Mouse (Mus musculus) heart, postnatal 10 days (tissue): ENCODE data around the gene Rap1a. TPM values are rescaled to one million over a fixed set of nuclear protein-coding genes. Genes with fewer than 3 reads are reported as not detected.
"Not testable (repeated sequence)": the region's sequence is repeated elsewhere in the genome, so short reads cannot be mapped to it uniquely, and the experiment has no call there.

Experiments
- DNase-seq, 2 experiments: peaks; one replicate each; pipeline ENCODE4 v3.0.0; 2021
- intact Hi-C: fragments of 180-260 bp; cut with DNase I; formaldehyde crosslinking; loops from one replicate; pipeline ENCODE4 v1.15.1; 2025
- total RNA-seq, 2 experiments: library from RNA; stranded (reverse); gene quantifications; 2 replicates each; pipeline ENCODE4 v1.2.3; 2021

Rap1a gene
- total RNA-seq, 2 experiments from 2014 or later = 127 to 130 TPM

DNA sequence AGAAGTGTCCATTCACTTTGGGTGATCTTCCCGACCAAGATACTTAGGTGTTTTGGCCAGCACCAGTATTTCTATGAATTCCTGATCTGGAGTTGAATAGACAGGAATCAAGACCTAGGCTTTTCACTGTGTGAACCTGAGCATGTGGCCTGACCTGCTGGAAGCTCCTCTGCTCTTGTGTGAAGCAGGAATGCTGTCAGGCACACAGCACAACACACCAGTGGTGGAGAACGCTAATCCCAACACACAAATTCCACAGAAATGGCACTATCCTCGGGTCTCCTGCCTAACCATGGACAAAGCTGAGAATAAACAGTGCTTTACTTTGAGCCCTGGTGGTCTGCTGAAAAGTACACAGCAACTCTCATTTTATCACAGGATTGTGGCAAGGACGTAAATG is 80.6 kb downstream of the Rap1a start:
- DNase-seq = no peak
- intact Hi-C loops = no loop called here

DNA sequence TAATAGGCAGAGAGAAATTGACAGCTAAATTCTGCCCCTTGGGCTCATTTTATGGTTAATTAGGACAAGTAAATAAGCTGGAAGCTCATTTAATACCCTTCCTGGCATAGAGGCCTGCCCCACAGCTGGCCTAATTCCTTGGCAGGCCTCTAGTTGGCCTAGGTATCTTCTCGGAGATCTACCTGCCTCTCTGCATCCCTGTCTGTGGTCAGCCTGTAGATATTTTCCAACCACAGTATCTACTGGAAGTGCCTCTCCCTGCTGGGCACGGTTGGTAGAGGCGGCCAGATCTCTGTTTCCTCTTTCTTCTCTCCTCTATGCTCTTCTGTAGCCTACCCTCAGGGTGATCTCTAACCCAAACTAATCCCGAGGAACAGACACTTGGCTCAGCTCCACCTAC is 81.2 kb downstream of the Rap1a start:
- DNase-seq = no peak
- intact Hi-C loops = no loop called here

DNA sequence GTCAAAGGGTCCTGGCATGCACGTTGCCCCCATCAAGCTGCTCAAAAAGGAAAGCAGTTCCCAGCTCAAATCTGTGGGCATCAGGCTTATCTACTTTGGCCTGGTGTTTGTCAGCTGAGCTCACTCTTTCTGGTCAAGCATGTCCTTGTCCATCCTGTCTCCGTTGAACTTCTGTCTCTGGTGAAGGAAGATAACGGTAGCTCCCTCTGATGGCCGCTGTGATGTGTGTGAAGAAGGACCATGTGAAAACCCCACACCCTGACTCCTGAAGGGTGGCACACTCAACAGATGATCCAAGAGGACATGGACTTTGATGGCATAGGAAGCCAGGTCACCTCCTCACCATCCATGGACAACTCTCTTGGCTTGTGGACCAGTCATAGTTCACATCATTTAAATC is 82.4 kb downstream of the Rap1a start:
- no peak for DNase-seq
- intact Hi-C loops = no loop called here

DNA sequence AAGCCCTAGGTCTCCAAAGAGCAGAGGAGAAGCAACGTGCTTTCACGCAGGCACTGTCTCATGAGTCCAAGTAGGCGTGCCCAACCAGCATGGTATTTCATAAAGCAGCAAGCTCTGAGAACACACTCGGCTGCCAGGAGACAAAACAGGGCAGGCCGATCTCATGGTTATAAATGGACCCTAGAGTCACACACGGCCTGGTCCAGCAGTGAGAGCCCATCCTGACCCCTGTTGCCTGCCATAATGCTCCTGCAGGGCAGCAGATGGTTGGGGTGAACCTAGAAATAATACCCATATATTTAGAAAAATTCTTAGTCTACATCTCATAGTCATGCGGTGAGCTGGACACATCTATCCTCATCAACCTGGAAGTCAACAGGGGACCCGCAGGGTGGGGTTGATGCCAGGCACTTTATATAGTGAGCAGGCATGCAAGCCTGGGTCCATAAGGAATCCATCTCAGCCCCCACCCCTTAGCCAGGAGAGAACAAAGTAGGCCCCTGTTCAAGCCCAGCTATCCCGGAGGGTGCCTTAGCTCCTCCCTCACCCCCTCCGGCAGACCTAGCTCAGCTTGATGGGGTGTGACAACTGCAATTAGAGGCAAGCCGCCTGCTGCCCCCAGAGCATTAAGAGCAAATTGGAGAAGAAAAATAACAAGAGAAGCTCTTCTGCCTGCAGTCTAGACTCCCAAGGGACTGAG is 83.1 kb downstream of the Rap1a start:
- peak; percentile 59 to 71 for DNase-seq
- intact Hi-C loops = no loop called here

DNA sequence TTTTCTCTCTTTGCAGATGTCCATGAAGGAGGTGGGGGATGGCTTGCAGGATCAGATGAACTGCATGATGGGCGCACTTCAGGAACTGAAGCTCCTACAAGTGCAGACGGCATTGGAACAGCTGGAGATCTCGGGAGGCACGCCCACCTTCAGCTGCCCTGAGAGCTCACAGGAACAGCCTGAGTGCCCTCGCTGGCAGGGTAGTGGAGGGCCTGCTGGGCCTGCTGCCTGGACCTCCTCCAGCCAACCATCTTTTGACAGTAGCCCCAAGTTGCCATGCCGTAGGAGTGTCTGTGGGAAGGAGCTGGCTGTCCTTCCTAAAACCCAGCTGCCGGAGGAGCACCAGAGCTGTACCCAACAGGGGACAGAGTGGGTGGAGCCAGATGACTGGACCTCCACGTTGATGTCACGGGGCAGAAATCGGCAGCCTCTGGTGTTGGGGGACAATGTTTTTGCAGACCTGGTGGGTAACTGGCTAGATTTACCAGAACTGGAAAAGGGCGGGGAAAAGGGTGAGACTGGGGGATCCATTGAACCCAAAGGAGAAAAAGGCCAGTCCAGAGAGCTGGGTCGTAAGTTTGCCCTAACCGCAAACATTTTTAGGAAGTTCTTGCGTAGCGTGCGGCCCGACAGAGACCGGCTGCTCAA is 84.7 kb downstream of the Rap1a start:
- DNase-seq = no peak
- intact Hi-C loops = no loop called here

DNA sequence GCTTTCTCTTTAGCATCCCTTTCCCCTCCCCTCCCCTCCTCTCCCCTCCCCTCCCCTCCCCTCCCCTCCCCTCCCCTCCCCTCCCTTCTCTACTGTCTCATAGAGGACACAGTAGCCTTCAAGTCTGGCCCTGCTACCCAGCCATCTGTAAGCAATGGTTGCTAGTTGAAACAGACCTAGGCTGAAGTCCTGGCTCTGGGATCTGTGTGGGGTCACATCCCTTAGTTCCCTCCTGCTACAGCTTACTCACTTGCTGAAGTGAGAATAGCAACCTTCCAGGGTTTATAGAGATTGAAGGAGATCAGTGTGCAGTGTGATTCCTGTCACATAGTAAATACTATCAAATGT is 86.3 kb downstream of the Rap1a start:
- intact Hi-C loops = no loop called here
- no peak for DNase-seq

DNA sequence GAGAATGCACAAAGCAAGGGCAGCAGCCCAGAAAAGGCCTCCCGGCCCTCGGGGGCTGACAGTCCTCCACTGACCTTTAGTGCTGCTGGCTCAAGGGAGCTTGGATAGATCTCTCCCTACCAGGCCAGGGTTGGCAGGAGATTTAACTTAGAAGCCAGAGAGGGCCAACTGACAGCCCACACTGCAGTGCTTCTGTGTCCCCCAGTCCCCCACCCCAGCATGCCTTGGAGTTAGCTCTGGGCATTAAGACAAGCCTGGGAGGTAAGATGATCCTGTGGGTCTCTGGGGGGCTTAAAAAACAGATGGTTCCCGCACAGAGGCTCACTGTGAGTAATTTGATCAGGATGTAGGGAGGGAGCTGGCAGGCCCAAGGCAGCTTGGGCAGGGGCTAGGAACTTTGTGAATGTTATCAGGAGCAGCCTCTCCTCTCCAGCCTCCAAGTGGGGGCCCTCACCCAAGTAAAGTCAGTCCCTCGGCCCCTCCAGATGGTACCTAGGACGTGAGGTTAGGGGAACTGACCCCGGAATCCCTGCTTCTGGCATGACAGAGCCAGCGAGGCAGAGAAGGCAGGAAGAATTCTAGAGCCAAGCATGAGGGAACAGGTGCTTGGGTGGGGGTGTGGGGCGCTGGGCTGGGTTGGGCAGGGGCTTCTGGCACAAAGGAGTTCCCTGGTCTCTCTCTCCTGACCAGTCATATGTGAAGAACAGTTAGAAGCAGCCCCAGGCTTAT is 86.9 kb downstream of the Rap1a start:
- intact Hi-C loops = no loop called here
- peak; percentile 66 to 71 for DNase-seq

DNA sequence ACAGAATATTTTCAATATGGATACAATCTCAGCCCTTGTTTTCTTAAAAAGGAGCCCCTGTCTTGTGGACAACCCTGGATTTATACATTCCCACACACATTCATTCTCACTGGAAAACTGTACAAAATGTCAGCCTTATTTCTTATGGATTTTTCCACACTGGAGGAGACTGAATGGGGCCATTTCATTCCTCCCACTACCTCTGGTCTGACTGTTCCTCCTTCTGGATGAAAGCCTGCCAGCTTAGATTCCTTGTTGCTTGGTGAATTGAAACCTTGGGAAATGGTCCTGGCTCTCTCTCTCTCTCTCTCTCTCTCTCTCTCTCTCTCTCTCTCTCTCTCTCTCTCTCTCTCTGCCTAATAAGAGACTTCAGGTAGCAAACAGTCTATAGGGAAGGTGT is 88.3 kb downstream of the Rap1a start:
- DNase-seq = no peak
- intact Hi-C loops = no loop called here

DNA sequence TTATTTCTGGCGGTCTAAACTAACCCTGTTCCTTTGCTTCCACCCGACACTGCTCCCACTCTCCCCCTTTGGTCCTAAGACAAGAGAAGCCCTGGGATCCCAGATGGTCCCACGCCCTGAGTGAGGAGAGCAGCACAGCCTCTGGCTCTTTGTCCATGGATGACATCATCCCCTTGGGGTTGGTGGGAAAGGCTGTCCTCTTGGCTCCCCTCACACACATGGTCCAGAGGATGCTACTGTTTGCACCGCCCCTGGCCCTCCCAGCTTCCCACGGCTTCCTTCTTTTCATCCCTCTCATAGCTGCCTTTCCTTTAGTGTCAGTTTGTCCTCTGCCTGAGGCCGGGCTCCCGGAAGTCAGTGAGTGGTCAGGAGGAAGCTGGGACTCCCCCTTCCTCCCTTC is 89.4 kb downstream of the Rap1a start:
- peak; percentile 86 for DNase-seq
- intact Hi-C loops = no loop called here

DNA sequence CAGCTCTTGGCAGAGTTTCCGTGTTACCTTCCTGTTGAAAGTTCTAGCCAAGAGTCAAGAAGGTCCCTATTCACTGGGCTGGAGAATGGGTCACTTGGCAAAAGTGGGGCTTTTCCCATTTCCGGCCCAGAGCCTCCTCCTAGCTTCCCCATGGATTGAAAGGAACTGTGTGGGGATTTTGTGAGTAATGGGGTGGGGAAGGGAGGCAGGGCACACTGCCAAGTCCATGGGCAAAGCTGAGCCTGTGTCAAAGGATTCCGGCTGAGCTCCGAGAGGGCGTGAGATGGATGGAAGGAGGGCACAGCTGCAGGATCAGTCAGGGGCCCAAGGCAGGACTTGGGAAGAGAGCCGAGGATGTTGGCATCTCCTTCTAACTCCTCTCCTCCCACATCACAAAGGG is 90.9 kb downstream of the Rap1a start:
- intact Hi-C loops = no loop called here
- no peak for DNase-seq

DNA sequence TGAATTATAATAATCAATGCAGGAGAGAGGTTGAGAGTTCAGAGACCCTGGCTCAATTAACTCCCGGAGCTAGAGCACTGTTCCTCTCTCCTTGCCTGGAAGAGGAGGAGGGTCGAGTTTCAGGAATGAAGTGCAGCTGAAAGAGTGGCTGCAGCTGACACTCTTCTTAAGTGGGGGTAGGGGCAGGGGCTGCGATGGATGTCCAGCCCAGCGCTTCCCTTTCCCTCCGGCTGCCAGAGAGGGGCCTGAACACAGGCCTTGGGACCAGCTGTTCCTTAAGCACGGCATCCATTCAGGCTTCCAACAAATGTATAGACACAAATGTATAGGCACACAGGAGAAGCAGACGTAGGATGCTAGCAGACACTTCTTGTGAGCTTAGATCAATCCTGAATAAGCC is 93.5 kb downstream of the Rap1a start:
- intact Hi-C loops = no loop called here
- peak in 1 of 2 experiments; percentile 0 for DNase-seq

DNA sequence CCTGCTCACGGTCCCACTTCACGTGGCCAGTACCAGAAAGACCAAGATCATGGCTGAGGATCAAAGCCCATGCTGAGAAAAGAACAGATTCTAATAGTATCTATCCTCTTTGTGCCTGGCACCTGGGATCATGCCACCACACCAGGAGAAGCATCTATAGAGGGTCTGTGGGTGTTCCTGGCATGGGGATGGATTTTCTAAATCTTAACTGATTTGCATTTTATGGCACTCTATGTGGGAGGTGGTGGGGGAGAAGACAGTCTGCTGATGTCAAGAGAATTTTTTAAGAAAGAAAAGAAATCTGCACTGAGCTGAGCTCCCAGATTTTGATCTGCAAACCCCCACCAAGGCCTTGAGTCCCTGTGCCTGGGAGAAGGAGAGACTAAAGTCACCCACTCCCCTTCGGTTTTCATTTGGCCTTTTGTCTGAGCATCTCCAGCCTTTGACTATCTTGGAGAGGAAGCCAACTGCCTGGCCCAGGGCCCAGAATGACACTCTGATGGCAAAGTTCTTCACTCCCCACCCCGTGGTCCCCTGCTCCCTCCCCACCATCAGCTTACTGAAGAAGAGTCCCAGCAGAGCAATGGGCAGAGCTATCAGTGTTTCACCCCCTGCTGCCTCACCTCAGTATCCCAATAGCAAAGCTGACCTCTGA is 94.6 kb downstream of the Rap1a start:
- intact Hi-C loops = no loop called here
- DNase-seq = peak in 1 of 2 experiments; percentile 50

DNA sequence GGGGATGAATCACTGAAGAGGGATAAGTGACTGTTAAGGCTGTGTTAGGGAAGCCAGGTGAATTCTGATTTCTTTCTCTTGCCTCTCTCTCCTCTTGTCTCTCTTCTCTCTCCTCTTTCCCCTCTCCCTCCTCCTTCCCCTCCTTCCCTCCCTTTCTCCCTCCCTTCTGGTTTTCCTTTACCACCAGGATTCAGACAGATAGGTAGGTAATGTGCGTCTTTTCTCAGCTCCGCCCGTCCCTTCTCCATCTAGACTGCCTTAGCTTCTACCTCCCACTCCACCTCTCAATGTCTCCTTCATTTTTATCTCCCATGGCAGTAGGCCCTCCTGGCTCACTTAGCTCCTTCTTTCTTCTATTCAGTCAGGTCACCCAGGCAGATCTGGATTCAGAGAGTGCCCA is 95.6 kb downstream of the Rap1a start:
- intact Hi-C loops = no loop called here
- no peak for DNase-seq

DNA sequence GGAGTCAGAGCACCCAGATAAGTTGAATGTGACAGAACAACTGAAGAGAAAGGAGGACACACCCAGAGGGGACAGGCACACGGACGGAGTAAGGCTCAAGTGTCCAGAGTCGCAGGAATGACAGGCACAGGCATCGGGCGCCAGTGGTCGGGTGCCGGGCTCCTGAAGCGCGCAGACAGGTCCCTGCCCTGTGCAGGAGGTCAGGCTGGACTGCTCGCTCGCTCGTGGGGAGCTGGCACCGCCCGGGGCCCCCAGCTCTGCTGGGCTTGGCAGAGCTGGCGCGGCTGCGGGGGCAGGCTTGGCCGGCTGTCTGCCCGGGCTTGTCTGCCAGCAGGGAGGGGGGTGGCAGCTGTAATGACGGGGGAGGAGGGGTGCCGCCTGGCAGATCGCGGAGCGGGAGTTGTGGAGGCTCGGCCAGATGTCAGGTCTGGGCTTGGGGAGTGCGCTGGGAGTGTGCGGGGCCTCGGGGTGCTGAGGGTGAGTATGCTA is 96.0 kb downstream of the Rap1a start:
- DNase-seq = peak; percentile 78 to 86
- intact Hi-C loops = no loop called here

DNA sequence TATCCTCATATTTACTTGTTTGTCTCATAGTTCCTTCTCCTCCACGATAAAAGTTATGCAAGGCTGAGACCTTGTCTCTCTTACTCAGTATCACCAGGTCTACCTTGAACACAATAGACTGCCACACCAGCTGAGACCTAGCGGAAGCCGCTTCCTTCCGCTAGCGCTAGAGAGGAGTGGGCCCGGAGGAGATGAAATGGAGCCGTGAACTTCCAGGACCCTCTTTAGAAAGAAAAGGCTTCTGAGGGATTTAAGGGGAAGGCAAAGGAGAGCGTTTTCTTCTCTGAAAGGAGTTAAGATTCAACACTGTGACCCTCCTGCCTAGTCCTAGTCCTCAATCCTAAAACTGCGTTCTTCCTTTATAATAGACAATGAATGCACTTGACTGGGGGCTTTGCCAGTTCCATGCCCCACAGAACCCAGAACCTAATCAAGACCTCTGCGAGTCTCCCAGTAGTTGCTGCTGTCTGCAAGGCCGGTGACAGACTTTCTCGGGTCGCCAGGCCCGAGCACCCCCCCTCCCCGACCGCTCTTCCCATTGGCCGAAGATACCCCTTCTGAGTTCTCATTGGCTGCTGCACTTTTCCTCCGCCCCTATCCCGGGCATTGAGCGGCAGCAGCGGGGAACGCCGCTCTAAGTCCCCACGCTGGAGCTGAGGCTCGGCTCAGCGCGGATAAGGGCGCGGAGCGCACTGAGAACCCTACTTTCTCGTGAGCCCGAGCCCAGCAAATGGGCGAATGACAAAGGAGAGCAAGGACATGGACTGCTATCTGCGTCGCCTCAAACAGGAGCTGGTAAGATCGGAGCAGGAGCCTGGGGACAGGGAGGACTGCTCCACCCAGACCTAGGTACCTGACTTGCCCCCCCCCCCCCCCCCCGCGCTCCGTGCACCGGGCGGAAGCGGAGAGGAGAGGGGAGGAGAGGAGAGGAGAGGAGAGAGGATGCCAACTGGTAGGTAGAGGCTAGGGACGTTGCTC is 96.8 kb downstream of the Rap1a start, which contains the start of gene Inka2:
Inka2 (plus strand) TSS at position 569 of the 978 bp plus-strand sequence.
- DNase-seq = peak; percentile 90 to 93
- intact Hi-C loops = no loop called here

DNA sequence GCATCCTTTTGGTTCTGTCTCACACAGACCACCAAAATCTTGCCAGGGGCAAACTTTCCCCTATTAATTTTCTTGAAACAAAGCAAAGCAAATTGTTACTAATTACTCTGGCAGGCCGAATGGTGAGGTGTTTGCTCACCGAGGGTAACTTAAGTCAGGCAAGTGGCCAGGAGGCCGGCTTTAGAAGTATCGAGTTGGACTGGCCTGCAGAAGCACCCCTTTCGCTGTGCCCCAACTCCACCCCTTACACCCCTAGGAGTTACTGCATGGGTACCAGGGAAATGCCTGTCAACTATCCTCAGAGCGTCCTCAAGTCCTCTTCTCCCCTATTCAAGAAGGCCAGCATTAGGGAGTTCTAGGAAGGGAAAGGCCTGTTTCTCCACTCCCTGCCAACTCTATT is 97.6 kb downstream of the Rap1a start:
- DNase-seq = no peak
- intact Hi-C loops = no loop called here

DNA sequence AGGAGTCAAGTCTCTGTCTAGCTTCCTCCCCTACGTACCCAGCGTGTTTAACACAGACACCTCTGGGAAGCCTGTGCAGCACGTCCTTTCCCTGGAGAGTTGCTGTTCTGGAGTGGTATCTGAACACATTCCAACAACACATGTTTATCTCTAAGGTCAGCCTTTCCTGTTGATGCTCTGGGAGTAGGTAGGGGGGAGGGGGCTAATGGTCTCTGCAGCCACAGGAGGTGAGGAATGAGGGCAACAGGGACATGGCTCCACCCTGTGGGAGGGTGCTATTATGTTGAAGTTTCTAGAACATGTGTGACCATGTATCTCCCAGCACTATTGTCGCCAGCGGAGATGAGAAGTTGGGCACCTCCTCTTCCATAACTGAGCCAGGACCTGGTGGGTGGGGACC is 99.7 kb downstream of the Rap1a start:
- intact Hi-C loops = no loop called here

DNA sequence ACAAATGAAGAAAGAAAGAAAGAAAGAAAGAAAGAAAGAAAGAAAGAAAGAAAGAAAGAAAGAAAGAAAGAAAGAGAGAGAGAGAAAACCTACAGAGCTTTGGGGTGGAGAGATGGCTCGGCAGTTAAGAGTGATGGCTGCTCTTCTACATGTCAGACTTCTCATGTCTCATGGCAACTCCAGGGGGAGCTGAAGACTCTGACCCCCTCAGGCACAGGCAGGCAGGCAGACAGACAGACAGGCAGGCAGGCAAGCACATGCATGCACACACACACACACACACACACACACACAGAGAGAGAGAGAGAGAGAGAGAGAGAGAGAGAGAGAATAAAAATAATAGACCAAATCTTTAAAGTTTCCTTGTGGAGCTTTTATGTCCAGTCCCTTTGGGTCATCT is 100.3 kb downstream of the Rap1a start:
- DNase-seq, intact Hi-C loops: not testable (repeated sequence)

More for the DNA sequence above, 99.7 kb downstream of the Rap1a start:
- peak; percentile 58 to 59 for DNase-seq

DNA sequence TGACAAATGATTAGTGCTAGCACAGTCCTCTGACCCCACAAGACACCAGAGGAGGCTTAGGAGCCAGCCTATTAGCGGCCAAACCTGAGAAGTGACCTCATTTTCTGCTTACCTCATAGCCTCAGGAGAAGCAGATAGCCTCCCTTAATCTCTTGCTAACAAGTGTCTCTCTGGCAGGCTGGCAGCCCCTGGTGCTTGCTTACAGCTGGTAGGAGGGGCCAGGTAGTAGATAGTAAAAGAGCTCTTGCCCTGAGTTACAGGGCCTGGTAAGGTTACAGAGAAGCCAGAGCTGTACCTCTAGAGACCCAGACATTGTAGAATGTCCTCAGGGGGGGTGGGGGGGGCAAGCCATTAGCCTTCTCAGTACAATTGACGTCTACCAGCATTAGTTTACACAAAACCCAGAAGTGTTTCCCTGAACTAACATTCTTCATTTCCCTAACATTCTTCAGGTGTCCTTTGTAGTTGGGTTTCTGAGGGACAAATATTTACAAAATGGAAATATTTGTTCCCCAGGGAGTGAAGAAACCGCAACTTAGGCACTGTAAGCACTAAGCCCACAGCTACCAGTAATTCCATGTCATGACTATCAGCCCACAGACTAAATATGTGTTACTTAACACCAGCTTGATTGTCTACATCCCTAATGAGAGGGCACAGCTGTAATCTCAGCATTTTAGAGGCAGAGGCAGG is 101.7 kb downstream of the Rap1a start:
- intact Hi-C loops = no loop called here
- peak in 1 of 2 experiments; percentile 74 for DNase-seq
